Mouse (Mus musculus): ENCODE measurements around the gene Slc16a3. TPM values are rescaled to one million over a fixed set of nuclear protein-coding genes. Genes with fewer than 3 reads are reported as not detected.

Gene Slc16a3
- total RNA-seq, 2 experiments from 2014 or later = 6.9 to 8.6 TPM

Other genes with a start within 250 kb of the Slc16a3 start
- 10 to 100 TPM; 49.5 to 52.5 TPM for gene Cenpx, start 234.7 kb upstream of the Slc16a3 start, total RNA-seq (2021)
- gene Lrrc45, start 234.6 kb upstream of the Slc16a3 start, total RNA-seq (2021) = 10 to 100 TPM; 44.2 to 44.8 TPM
- 10 to 100 TPM; 12.7 to 17.4 TPM for gene Rac3, start 227.0 kb upstream of the Slc16a3 start, total RNA-seq (2021)
- gene Dcxr, start 221.2 kb upstream of the Slc16a3 start, total RNA-seq (2021) = 10 to 100 TPM; 40.9 to 43.3 TPM
- gene Cbr2, start 216.4 kb upstream of the Slc16a3 start, total RNA-seq (2021) = 1 to 10 TPM; 7.4 to 7.8 TPM
- gene Hmga1b, start 185.7 kb upstream of the Slc16a3 start, total RNA-seq (2021) = 10 to 100 TPM; 20.2 to 49.6 TPM
- 10 to 100 TPM; 18.9 to 22.7 TPM for gene Rfng, start 164.3 kb upstream of the Slc16a3 start, total RNA-seq (2021)
- gene Gps1, start 164.2 kb upstream of the Slc16a3 start, total RNA-seq (2021) = 100 to 1,000 TPM; 109 to 111 TPM
- gene Dus1l, start 152.1 kb upstream of the Slc16a3 start, total RNA-seq (2021) = 10 to 100 TPM; 66.8 to 71.1 TPM
- gene Fasn, start 123.9 kb upstream of the Slc16a3 start, total RNA-seq (2021) = 10 to 100 TPM; 86.7 to 96.3 TPM
- gene Ccdc57, start 15.6 kb upstream of the Slc16a3 start, total RNA-seq (2021) = 10 to 100 TPM; 14.3 to 14.4 TPM
- gene Csnk1d, start 42.9 kb downstream of the Slc16a3 start, total RNA-seq (2021) = 100 to 1,000 TPM; 165 to 166 TPM
- gene Cd7, start 90.9 kb downstream of the Slc16a3 start, total RNA-seq (2021) = under 1 TPM; 0.42 to 0.54 TPM
- gene Sectm1b, start 115.1 kb downstream of the Slc16a3 start, total RNA-seq (2021) = under 1 TPM; 0.48 TPM
- under 1 TPM in 1 of 2 experiments, not detected in 1; 0.22 TPM for gene Sectm1a, start 132.7 kb downstream of the Slc16a3 start, total RNA-seq (2021)
- gene Tex19.2, start 170.2 kb downstream of the Slc16a3 start, total RNA-seq (2021) = not detected
- gene Tex19.1, start 197.7 kb downstream of the Slc16a3 start, total RNA-seq (2021) = not detected
- gene Uts2r, start 211.8 kb downstream of the Slc16a3 start, total RNA-seq (2021) = not detected